Mouse (Mus musculus) lung, embryonic 16.5 days (tissue): Measurements from ENCODE around the gene Ndufs1. TPM values are rescaled to one million over a fixed set of nuclear protein-coding genes. Genes with fewer than 3 reads are reported as not detected.

ENCODE experiments used
- ATAC-seq: fragments of 200-750 bp; cut with Nextera tagmentation; 2 replicates; pipeline ENCODE4 v1.8.0; 2017; ENCODE audit warnings: low read depth, mild to moderate bottlenecking, moderate library complexity
- H3K27ac ChIP-seq: fragments of 300-500 bp; sonication (generic); 2 replicates; pipeline ENCODE4 v1.5.1; 2014; ENCODE audit warnings: mild to moderate bottlenecking, control low read depth, low read length
- H3K27me3 ChIP-seq: fragments of 300-500 bp; sonication (generic); 2 replicates; pipeline ENCODE4 v1.6.1; 2014; ENCODE audit warnings: low read depth, low read length, mixed read lengths; ENCODE audit not compliant: control insufficient read depth, insufficient read depth
- H3K36me3 ChIP-seq: fragments of 300-500 bp; sonication (generic); 2 replicates; pipeline ENCODE4 v1.6.1; 2014; ENCODE audit warnings: low read length; ENCODE audit not compliant: control insufficient read depth, insufficient read depth
- H3K4me1 ChIP-seq: fragments of 300-500 bp; sonication (generic); replicated peaks from 2 replicates; pipeline ENCODE4 v1.6.1; 2014; ENCODE audit warnings: low read length, mixed read lengths; ENCODE audit not compliant: control insufficient read depth, insufficient read depth
- H3K4me2 ChIP-seq: fragments of 300-500 bp; sonication (generic); 2 replicates; pipeline ENCODE4 v1.6.1; 2014; ENCODE audit warnings: low read depth, low read length, control low read depth
- H3K4me3 ChIP-seq: fragments of 300-500 bp; sonication (generic); 2 replicates; pipeline ENCODE4 v1.5.1; 2014; ENCODE audit warnings: mild to moderate bottlenecking, low read length, control low read depth
- H3K9ac ChIP-seq: fragments of 300-500 bp; sonication (generic); 2 replicates; pipeline ENCODE4 v1.6.1; 2014; ENCODE audit warnings: low read length, control low read depth
- H3K9me3 ChIP-seq: fragments of 300-500 bp; sonication (generic); 2 replicates; pipeline ENCODE4 v1.6.1; 2016; ENCODE audit warnings: low read length; ENCODE audit not compliant: control insufficient read depth
- WGBS: fragments of 180-500 bp; shearing (Covaris S2); extraction: QIAGEN DNeasy Blood & Tissue Kit; methylation state at CpG from one replicate; pipeline ENCODE4 v1.1.7; 2014; 5-methylcytosine and 5-hydroxymethylcytosine counted together
- polyA plus RNA-seq: library from polyadenylated mRNA; unstranded; fragments of >200 nt; fragmentation: Nextera tagmentation; extraction: Ambion mirVana; gene quantifications from 2 replicates; pipeline ENCODE4 v1.2.1, GENCODE M21; 2015

Gene Ndufs1
- polyA plus RNA-seq, 1 experiment from 2014 or later, result 123 TPM

DNA sequence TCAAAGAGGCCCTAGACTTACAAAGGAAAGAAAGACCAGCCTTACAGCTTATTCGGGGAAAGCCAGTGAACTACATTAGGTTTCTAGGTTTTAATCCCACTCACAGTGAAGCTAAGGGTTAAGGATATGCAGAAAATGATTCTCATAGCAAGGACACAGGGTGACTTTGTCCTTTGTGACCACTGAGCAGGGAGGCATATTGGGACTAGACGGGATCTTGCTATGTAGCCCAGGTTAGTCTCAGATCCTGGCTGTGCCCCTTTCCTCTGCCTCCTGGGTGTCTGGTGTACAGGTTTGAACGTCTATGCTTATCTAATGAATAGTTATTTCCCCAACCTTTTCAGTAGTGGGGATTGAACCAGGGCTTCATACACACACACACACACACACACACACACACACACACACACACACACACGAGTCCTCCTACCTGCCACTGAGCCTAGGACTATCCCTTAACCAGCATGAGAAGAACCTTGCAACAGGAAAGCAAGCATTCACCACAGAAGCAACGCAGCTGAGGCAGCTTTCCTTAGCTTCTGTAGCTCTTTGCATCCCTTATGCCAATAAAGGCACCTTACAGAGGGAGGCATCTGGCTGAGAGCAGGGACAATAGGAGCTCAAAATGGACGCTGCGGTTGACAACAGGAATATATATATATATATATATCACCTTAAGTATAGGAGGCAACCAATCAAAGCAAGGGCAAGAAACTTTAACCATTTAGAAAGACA, 28.2 kb upstream of the Ndufs1 start:
- Histone ChIP-seq H3K9me3 (0 out of 2 replicates have a peak, but pooled peaks cover 2% of the 10 kb centered on the region), H3K27me3 (no peaks in the 10 kb centered on the region), H3K9ac (no peak overlapping the region), H3K36me3 (no peaks in the 10 kb centered on the region), H3K4me1 (no peaks in the 10 kb centered on the region), H3K4me2 (no peak overlapping the region), H3K4me3 (no peak overlapping the region), H3K27ac (no peak overlapping the region)
- ATAC-seq, result no peak
- WGBS, result 42% methylated on average over 7 of the region's 7 CpGs

DNA sequence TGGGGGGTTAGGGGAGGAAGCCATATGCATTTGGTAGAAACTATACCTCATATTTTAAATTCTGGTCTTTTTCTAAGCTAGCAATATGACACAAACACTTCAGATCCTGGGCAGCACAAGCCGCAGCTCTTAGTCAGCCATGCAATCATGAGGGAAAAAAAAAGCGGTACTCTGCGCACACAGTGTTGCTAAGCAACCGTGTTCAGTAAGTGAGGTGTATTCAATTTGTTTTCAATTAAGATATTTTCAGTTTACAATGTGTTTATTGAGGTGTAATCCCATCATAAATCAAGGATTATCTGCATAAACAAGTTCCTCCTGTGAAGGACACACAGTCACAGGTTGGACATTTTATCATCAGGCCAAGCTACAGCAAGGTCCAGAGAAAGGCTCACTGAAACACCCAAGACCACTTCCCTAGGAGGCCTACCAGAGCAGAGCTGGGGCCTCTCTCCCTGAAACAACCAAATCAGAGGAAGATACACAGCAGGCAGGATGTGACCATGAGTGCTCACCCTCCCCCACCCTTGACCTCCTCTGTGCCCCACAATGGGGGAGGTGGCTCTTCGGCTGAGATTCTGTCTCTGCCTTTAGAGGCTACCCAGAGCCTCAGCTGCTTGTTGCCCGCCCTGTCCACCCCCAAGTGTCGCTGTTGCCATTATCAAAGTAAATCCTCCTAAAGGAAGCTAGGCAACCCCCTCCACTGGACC, 27.5 kb upstream of the Ndufs1 start:
- Histone ChIP-seq H3K27ac (no peak overlapping the region), H3K36me3 (no peaks in the 10 kb centered on the region), H3K4me3 (no peak overlapping the region), H3K9ac (no peak overlapping the region), H3K4me2 (no peak overlapping the region), H3K27me3 (no peaks in the 10 kb centered on the region), H3K9me3 (0 out of 2 replicates have a peak, but pooled peaks cover 2% of the 10 kb centered on the region), H3K4me1 (no peaks in the 10 kb centered on the region)
- peak; percentile 57; the same call in 1 of the 2 replicates for ATAC-seq
- WGBS, result 12% methylated on average over 7 of the region's 7 CpGs

GRCm38 (mm10) chr1:63203471-63203870, 26.8 kb upstream of the Ndufs1 start:
- H3K9ac ChIP-seq, result no peak overlapping the region
- no peak overlapping the region for H3K4me2 ChIP-seq
- no peak overlapping the region for H3K4me3 ChIP-seq
- H3K27ac ChIP-seq, result no peak overlapping the region
- no peak for ATAC-seq
- 0 out of 2 replicates have a peak, but pooled peaks cover 2% of the 10 kb centered on the region for H3K9me3 ChIP-seq
- H3K36me3 ChIP-seq, result no peaks in the 10 kb centered on the region
- 81% methylated on average over 1 of the region's 1 CpGs for WGBS
- H3K27me3 ChIP-seq, result no peaks in the 10 kb centered on the region
- H3K4me1 ChIP-seq, result no peaks in the 10 kb centered on the region

- H3K4me3 ChIP-seq, result no peak overlapping the region
- H3K4me1 ChIP-seq, result no peaks in the 10 kb centered on the region
- no peak overlapping the region for H3K9ac ChIP-seq
- no peak for ATAC-seq
- WGBS, result 96% methylated on average over 1 of the region's 1 CpGs
- no peak overlapping the region for H3K4me2 ChIP-seq
- H3K9me3 ChIP-seq, result 0 out of 2 replicates have a peak, but pooled peaks cover 2% of the 10 kb centered on the region
- no peaks in the 10 kb centered on the region for H3K27me3 ChIP-seq
- no peaks in the 10 kb centered on the region for H3K36me3 ChIP-seq
- no peak overlapping the region for H3K27ac ChIP-seq
Measured at GRCm38 (mm10) chr1:63201672-63202071, 25.0 kb upstream of the Ndufs1 start.

DNA sequence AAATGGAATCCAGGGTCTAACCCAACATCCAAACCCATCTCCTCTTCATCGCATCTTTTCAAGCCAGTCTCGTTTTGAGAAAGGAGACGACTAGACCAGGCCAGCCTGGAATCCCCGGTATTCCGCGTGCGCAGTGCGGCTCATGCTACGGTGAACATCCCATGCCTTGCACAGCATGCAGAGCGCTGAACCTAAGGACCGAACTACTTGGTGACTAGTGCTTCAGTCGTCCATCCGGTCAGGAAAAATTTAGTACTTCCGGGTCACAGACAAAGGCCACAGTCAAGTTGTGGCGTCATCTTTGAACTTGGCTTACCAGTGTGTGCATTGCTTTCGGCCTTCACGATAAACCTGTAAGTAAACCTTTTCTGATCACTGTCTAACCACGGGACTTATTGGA, 23.7 kb upstream of the Ndufs1 start:
- Histone ChIP-seq H3K9ac (no peak overlapping the region), H3K9me3 (0 out of 2 replicates have a peak, but pooled peaks cover 2% of the 10 kb centered on the region), H3K27ac (no peak overlapping the region), H3K27me3 (no peaks in the 10 kb centered on the region), H3K4me1 (no peaks in the 10 kb centered on the region; the same call in 1 of the 2 replicates), H3K36me3 (no peaks in the 10 kb centered on the region), H3K4me3 (no peak overlapping the region), H3K4me2 (no peak overlapping the region)
- no peak for ATAC-seq
- WGBS, result 92% methylated on average over 18 of the region's 18 CpGs

- H3K4me3 ChIP-seq, result no peak overlapping the region
- H3K9ac ChIP-seq, result no peak overlapping the region
- 73% methylated on average over 6 of the region's 6 CpGs for WGBS
- H3K9me3 ChIP-seq, result 0 out of 2 replicates have a peak, but pooled peaks cover 2% of the 10 kb centered on the region
- H3K4me1 ChIP-seq, result no peaks in the 10 kb centered on the region; the same call in 1 of the 2 replicates
- ATAC-seq, result no peak
- no peaks in the 10 kb centered on the region for H3K27me3 ChIP-seq
- H3K27ac ChIP-seq, result no peak overlapping the region
- H3K36me3 ChIP-seq, result no peaks in the 10 kb centered on the region
- H3K4me2 ChIP-seq, result no peak overlapping the region
Measured at GRCm38 (mm10) chr1:63199387-63199786, 22.8 kb upstream of the Ndufs1 start.

GRCm38 (mm10) chr1:63195848-63196512, 19.3 kb upstream of the Ndufs1 start:
- no peak overlapping the region for H3K27ac ChIP-seq
- H3K9ac ChIP-seq, result no peak overlapping the region
- H3K4me1 ChIP-seq, result no peaks in the 10 kb centered on the region; the same call in 1 of the 2 replicates
- H3K4me3 ChIP-seq, result no peak overlapping the region
- ATAC-seq, result peak; percentile 68
- no peaks in the 10 kb centered on the region for H3K27me3 ChIP-seq
- 0 out of 2 replicates have a peak, but pooled peaks cover 2% of the 10 kb centered on the region for H3K9me3 ChIP-seq
- no peaks in the 10 kb centered on the region for H3K36me3 ChIP-seq
- WGBS, result 40% methylated on average over 5 of the region's 5 CpGs
- no peak overlapping the region for H3K4me2 ChIP-seq

DNA sequence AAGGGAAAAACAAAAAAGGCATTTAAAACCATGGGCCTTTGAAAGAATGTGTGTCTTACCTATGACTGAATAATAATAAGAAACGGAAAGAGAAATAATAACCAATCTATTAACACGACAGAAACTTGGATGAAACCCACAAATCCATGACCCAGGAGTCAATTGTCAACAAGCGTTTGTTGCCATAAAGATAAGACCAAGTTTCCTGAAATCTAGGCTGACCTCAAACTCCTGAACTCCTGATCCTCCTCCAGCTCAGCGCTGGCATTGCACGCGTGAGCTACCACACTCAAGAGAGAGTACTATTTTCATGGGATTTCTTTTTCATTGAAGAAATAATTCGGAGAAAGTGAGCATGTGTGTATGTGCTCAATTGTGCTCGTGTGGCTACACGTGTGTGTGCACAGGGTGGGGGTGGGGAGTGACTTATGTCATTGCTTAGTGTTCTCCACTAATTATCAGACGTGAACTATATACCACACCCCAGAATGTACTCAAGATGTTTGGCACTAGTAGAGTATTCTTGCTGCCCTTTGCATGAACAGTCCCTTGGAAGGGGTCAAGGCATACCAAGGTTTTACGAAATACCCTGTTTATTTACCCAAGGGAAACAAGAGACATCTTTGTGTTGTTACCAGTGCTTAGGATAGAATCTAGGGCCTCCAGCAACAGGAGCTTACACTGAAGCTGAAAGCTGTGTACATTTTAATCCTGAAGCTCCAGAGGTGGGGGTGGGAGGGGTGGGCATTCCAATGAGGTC, 15.9 kb upstream of the Ndufs1 start:
- Histone ChIP-seq H3K9me3 (no peaks in the 10 kb centered on the region), H3K4me2 (no peak overlapping the region), H3K4me3 (no peak overlapping the region), H3K27ac (no peak overlapping the region), H3K27me3 (no peaks in the 10 kb centered on the region), H3K4me1 (no peaks in the 10 kb centered on the region; the same call in 1 of the 2 replicates), H3K36me3 (no peaks in the 10 kb centered on the region), H3K9ac (no peak overlapping the region)
- no peak for ATAC-seq
- WGBS, result 69% methylated on average over 11 of the region's 11 CpGs
